Mouse (Mus musculus) CH12.LX (cell line): ENCODE results near the gene Htra3. TPM values are rescaled to one million over a fixed set of nuclear protein-coding genes. Genes with fewer than 3 reads are reported as not detected.

ENCODE experiments used
- DNase-seq: peaks from one replicate; pipeline ENCODE4 v3.0.0-alpha.2; 2013; ENCODE audit errors: extremely low read depth
- H3K27ac ChIP-seq: 2 replicates; pipeline ENCODE4 v1.5.1; 2012; ENCODE audit warnings: low read depth, mild to moderate bottlenecking, control low read depth, moderate library complexity; ENCODE audit not compliant: insufficient read depth
- H3K27me3 ChIP-seq: replicated peaks from 2 replicates; pipeline ENCODE3; 2012; ENCODE audit warnings: inconsistent platforms
- H3K36me3 ChIP-seq, 2 experiments: replicated peaks in 1 of 2; 2 replicates each; pipeline versions ENCODE3 to v1.6.1; 2012; ENCODE audit warnings: inconsistent platforms in 1 of 2, low read length in 1 of 2, mild to moderate bottlenecking in 1 of 2, mixed read lengths in 1 of 2, moderate library complexity in 1 of 2; ENCODE audit not compliant: control insufficient read depth in 1 of 2, insufficient read depth in 1 of 2
- H3K4me1 ChIP-seq, 2 experiments: 2 replicates each; pipeline ENCODE4 v1.6.1; 2012; ENCODE audit warnings: inconsistent platforms in 1 of 2, moderate library complexity in 1 of 2; ENCODE audit not compliant: insufficient read depth in 2 of 2, control insufficient read depth in 1 of 2
- H3K4me2 ChIP-seq: 2 replicates; pipeline ENCODE4 v1.6.1; 2012; ENCODE audit warnings: low read depth, mild to moderate bottlenecking, control low read depth; ENCODE audit not compliant: poor library complexity, insufficient read depth, severe bottlenecking
- H3K4me3 ChIP-seq, 3 experiments: fragments of 150-350 bp in 1 of 3; sonication (generic) in 1 of 3; replicated peaks in 1 of 3; 2 replicates each; pipeline versions ENCODE3 to v1.5.1; 2011 to 2012; ENCODE audit warnings: low read depth in 2 of 3, low read length in 2 of 3, mild to moderate bottlenecking in 2 of 3, moderate library complexity in 2 of 3, control low read depth in 1 of 3, improper control_type of control experiment in 1 of 3, inconsistent platforms in 1 of 3, mixed read lengths in 1 of 3; ENCODE audit not compliant: poor library complexity in 1 of 3
- H3K79me2 ChIP-seq: replicated peaks from 2 replicates; pipeline ENCODE4 v1.6.1; 2012; ENCODE audit warnings: mild to moderate bottlenecking, moderate library complexity; ENCODE audit not compliant: control insufficient read depth, poor library complexity, insufficient read depth, severe bottlenecking; ENCODE audit errors: extremely low read depth
- H3K9ac ChIP-seq: 2 replicates; pipeline ENCODE4 v1.6.1; 2012; ENCODE audit warnings: low read depth, mild to moderate bottlenecking, control low read depth, moderate library complexity; ENCODE audit not compliant: insufficient read depth
- H3K9me3 ChIP-seq: replicated peaks from 2 replicates; pipeline ENCODE3; 2012; ENCODE audit warnings: low read length, inconsistent platforms, mixed read lengths
- CHD1 ChIP-seq: IDR thresholded peaks from 2 replicates; pipeline ENCODE4 v1.6.1; 2012; ENCODE audit warnings: low read depth, low read length, improper control_type of control experiment, inconsistent platforms
- ELF1 ChIP-seq: IDR thresholded peaks from 2 replicates; pipeline ENCODE4 v1.6.1; 2014; ENCODE audit warnings: low read depth, mild to moderate bottlenecking, inconsistent platforms, low read length, improper control_type of control experiment
- ETS1 ChIP-seq: conservative IDR thresholded peaks from 2 replicates; pipeline ENCODE4 v1.6.1; 2012; ENCODE audit warnings: low read depth, mild to moderate bottlenecking, inconsistent platforms, low read length, improper control_type of control experiment, moderate library complexity
- HCFC1 ChIP-seq: IDR thresholded peaks from 2 replicates; pipeline ENCODE4 v1.6.1; 2012; ENCODE audit warnings: low read depth, mild to moderate bottlenecking, inconsistent platforms, low read length, improper control_type of control experiment
- IRF4 ChIP-seq: IDR thresholded peaks from 2 replicates; pipeline ENCODE4 v1.6.1; 2014; ENCODE audit warnings: low read depth, mild to moderate bottlenecking, inconsistent platforms, low read length, improper control_type of control experiment
- JUN ChIP-seq: IDR thresholded peaks from 2 replicates; pipeline ENCODE4 v1.6.1; 2011; ENCODE audit warnings: low read depth, mild to moderate bottlenecking, low read length, improper control_type of control experiment, moderate library complexity; ENCODE audit not compliant: insufficient read depth
- KAT2A ChIP-seq: IDR thresholded peaks from 2 replicates; pipeline ENCODE4 v1.6.1; 2012; ENCODE audit warnings: low read length, improper control_type of control experiment, inconsistent platforms; ENCODE audit not compliant: insufficient replicate concordance
- MAX ChIP-seq: IDR thresholded peaks from 2 replicates; pipeline ENCODE4 v1.6.1; 2011; ENCODE audit warnings: low read length, improper control_type of control experiment
- MEF2A ChIP-seq: IDR thresholded peaks from 2 replicates; pipeline ENCODE4 v1.6.1; 2014; ENCODE audit warnings: low read depth, mild to moderate bottlenecking, inconsistent platforms, low read length, improper control_type of control experiment, borderline replicate concordance
- PAX5 ChIP-seq: IDR thresholded peaks from 2 replicates; pipeline ENCODE4 v1.6.1; 2012; ENCODE audit warnings: low read length, inconsistent platforms, mixed read lengths
- POLR2A ChIP-seq: IDR thresholded peaks from 2 replicates; pipeline ENCODE4 v1.6.1; 2011; ENCODE audit warnings: low read depth, mild to moderate bottlenecking, improper control_type of control experiment, low read length
- POLR2AphosphoS2 ChIP-seq: IDR thresholded peaks from 2 replicates; pipeline ENCODE4 v1.6.1; 2011; ENCODE audit warnings: low read depth, low read length, improper control_type of control experiment
- SIN3A ChIP-seq: IDR thresholded peaks from 2 replicates; pipeline ENCODE4 v1.6.1; 2012; ENCODE audit warnings: low read length, improper control_type of control experiment, inconsistent platforms
- SMC3 ChIP-seq: IDR thresholded peaks from 2 replicates; pipeline ENCODE4 v1.6.1; 2011; ENCODE audit warnings: low read depth, low read length, improper control_type of control experiment
- TCF12 ChIP-seq: IDR thresholded peaks from 2 replicates; pipeline ENCODE4 v1.6.1; 2014; ENCODE audit warnings: low read depth, mild to moderate bottlenecking, inconsistent platforms, low read length, improper control_type of control experiment
- ZKSCAN1 ChIP-seq: IDR thresholded peaks from 2 replicates; pipeline ENCODE4 v1.6.1; 2012; ENCODE audit warnings: low read depth, inconsistent platforms, low read length, improper control_type of control experiment, borderline replicate concordance
- dilution Hi-C: fragments of 300-500 bp; cut with MboI; formaldehyde crosslinking; loops from 2 replicates; pipeline ENCODE4 v1.14.3; 2020; ENCODE audit warnings: low sequenced_read_pairs; ENCODE audit not compliant: extremely low pct_unique_long_range_greater_than_20kb, extremely low pct_ligation_motif_present
- in situ Hi-C: fragments of 300-500 bp; cut with MboI; formaldehyde crosslinking; loops from 3 replicates; pipeline ENCODE4 v1.14.3; 2019; ENCODE audit warnings: low sequenced_read_pairs, low pct_ligation_motif_present, low pct_unique_long_range_greater_than_20kb, mixed read lengths
- polyA plus RNA-seq: library from polyadenylated mRNA; unstranded; fragments of >175 nt; gene quantifications from 2 replicates; pipeline ENCODE4 v1.2.1, GENCODE M21; 2012; ENCODE audit warnings: low read depth; ENCODE audit not compliant: insufficient read length
- total RNA-seq, 2 experiments: library from RNA; depleted of rRNA; stranded (reverse); fragments of 300-350 nt in 1 of 2; fragments of >200 nt in 1 of 2; gene quantifications; 2 replicates each; pipeline ENCODE4 v1.2.3; 2012 to 2014

The Htra3 gene
- total and polyA plus RNA-seq, 3 experiments, result not detected

DNA sequence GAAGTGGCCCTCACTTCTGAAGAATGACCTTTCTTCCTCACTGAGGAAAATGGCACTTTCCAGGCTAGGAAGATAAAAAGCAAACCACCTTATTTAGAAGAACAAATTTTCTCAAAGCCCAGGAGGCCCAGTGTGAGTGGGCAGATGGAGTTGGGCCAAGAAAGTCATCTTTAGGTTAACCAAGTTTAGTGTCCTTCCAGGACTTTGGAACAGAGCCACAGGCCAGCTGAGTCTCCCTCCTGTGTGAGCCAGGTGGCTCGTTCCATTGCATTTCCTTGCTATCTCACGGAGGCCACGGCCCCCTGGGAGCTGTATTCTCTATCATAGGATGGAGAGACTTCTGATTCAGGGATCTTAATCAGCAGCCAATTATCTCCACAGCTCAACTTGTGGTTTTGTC lies 31.3 kb upstream of the Htra3 start:
- DNase-seq, result no peak
- H3K9me3 ChIP-seq, result no peaks in the 10 kb centered on the region
- H3K36me3 ChIP-seq, result peaks cover 0 to 27% of the 10 kb centered on the region in 2 experiments
- no peak overlapping the region for H3K4me2 ChIP-seq
- TF ChIP-seq ELF1 (no peak), PAX5 (no peak), SIN3A (no peak), POLR2A (no peak), HCFC1 (no peak), CHD1 (no peak), JUN (no peak), IRF4 (no peak), TCF12 (no peak), SMC3 (no peak)
- H3K9ac ChIP-seq, result no peak overlapping the region
- H3K27ac ChIP-seq, result no peak overlapping the region
- in situ Hi-C loops, result no loop called here
- H3K4me3 ChIP-seq, result no peak overlapping the region
- H3K79me2 ChIP-seq, result no peaks in the 10 kb centered on the region
- dilution Hi-C loops, result no loop called here
- no peaks in the 10 kb centered on the region for H3K27me3 ChIP-seq
- peaks cover 0 to 4% of the 10 kb centered on the region in 2 experiments; a peak in 1 of 4 replicates for H3K4me1 ChIP-seq

DNA sequence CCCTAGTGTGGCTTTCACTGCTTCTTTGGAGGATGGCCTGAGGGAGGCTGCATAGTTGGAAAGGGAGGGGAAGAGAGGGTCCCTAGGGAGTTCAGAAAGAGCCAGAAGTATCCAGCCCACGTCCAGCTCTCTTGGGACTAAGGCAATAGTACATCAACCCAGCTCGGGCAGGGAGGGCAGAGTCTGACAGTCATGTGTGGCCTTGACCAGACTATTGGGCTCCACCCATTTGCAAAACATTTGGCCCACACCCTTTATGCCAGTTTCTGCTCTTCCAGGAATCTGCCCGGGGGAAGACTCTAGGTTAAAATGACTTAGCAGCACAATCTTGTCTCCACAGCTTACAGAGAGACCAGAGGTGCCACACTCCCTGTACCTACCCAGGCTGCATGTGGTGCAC lies 30.9 kb upstream of the Htra3 start:
- peaks cover 0 to 4% of the 10 kb centered on the region in 2 experiments; a peak in 1 of 4 replicates for H3K4me1 ChIP-seq
- H3K9ac ChIP-seq, result no peak overlapping the region
- H3K4me2 ChIP-seq, result no peak overlapping the region
- no peak overlapping the region for H3K4me3 ChIP-seq
- in situ Hi-C loops, result no loop called here
- no peaks in the 10 kb centered on the region for H3K27me3 ChIP-seq
- DNase-seq, result no peak
- H3K36me3 ChIP-seq, result peaks cover 0 to 28% of the 10 kb centered on the region in 2 experiments
- no peak for TF ChIP-seq ETS1
- no peak for TF ChIP-seq POLR2AphosphoS2
- TF ChIP-seq ZKSCAN1, result no peak
- TF ChIP-seq SIN3A, result no peak
- no peak for TF ChIP-seq MEF2A
- no peak for TF ChIP-seq MAX
- no peak for TF ChIP-seq SMC3
- TF ChIP-seq PAX5, result no peak
- no peak for TF ChIP-seq KAT2A
- TF ChIP-seq, all 38 proteins: peak for 0
- no peaks in the 10 kb centered on the region for H3K79me2 ChIP-seq
- no peaks in the 10 kb centered on the region for H3K9me3 ChIP-seq
- H3K27ac ChIP-seq, result no peak overlapping the region
- dilution Hi-C loops, result no loop called here
